Mouse (Mus musculus) intestine, embryonic 15.5 days (tissue): ENCODE measurements around the gene Ttc28. TPM values are rescaled to one million over a fixed set of nuclear protein-coding genes. Genes with fewer than 3 reads are reported as not detected.
A peak's percentile ranks its signal among the peaks of the same experiment; 100 is the strongest.

ENCODE experiments used
- ATAC-seq: fragments of 200-750 bp; cut with Nextera tagmentation; 2 replicates; pipeline ENCODE4 v1.8.0; 2017; ENCODE audit warnings: moderate TSS enrichment, moderate library complexity
- H3K27ac ChIP-seq: fragments of 300-500 bp; sonication (generic); 2 replicates; pipeline ENCODE4 v1.5.1; 2015; ENCODE audit warnings: mild to moderate bottlenecking, inconsistent platforms
- H3K27me3 ChIP-seq: fragments of 300-500 bp; sonication (generic); replicated peaks from 2 replicates; pipeline ENCODE4 v1.6.1; 2015; ENCODE audit warnings: inconsistent platforms
- H3K36me3 ChIP-seq: fragments of 300-500 bp; sonication (generic); 2 replicates; pipeline ENCODE4 v1.6.1; 2015; ENCODE audit warnings: inconsistent platforms
- H3K4me1 ChIP-seq: fragments of 300-500 bp; sonication (generic); replicated peaks from 2 replicates; pipeline ENCODE4 v1.6.1; 2015; ENCODE audit warnings: inconsistent platforms
- H3K4me2 ChIP-seq: fragments of 300-500 bp; sonication (generic); replicated peaks from 2 replicates; pipeline ENCODE4 v1.6.1; 2015; ENCODE audit warnings: mild to moderate bottlenecking, inconsistent platforms
- H3K4me3 ChIP-seq: fragments of 300-500 bp; sonication (generic); replicated peaks from 2 replicates; pipeline ENCODE4 v1.5.1; 2015; ENCODE audit warnings: inconsistent platforms
- H3K9ac ChIP-seq: fragments of 300-500 bp; sonication (generic); 2 replicates; pipeline ENCODE4 v1.6.1; 2015; ENCODE audit warnings: inconsistent platforms
- H3K9me3 ChIP-seq: fragments of 300-500 bp; sonication (generic); 2 replicates; pipeline ENCODE4 v1.6.1; 2016; ENCODE audit warnings: inconsistent platforms
- WGBS: fragments of 180-500 bp; shearing (Covaris S2); methylation state at CpG from one replicate; pipeline ENCODE4 v1.1.7; 2015; 5-methylcytosine and 5-hydroxymethylcytosine counted together
- polyA plus RNA-seq: library from polyadenylated mRNA; unstranded; fragments of >200 nt; fragmentation: Nextera tagmentation; extraction: Ambion mirVana; gene quantifications from 2 replicates; pipeline ENCODE4 v1.2.1, GENCODE M21; 2015

The Ttc28 gene
- polyA plus RNA-seq, 1 experiment from 2014 or later, result 6.9 TPM

GRCm38 (mm10) chr5:111120298-111120697, 240.7 kb downstream of the Ttc28 start:
- peaks cover 8% of the 10 kb centered on the region for H3K4me1 ChIP-seq
- no peaks in the 10 kb centered on the region for H3K27me3 ChIP-seq
- no peaks in the 10 kb centered on the region for H3K36me3 ChIP-seq
- H3K4me2 ChIP-seq, result no peak overlapping the region
- H3K27ac ChIP-seq, result no peak overlapping the region
- 74% methylated on average over 7 of the region's 7 CpGs for WGBS
- H3K4me3 ChIP-seq, result no peak overlapping the region
- H3K9ac ChIP-seq, result no peak overlapping the region
- ATAC-seq, result no peak
- no peaks in the 10 kb centered on the region for H3K9me3 ChIP-seq

GRCm38 (mm10) chr5:111120705-111121420, 241.3 kb downstream of the Ttc28 start:
- H3K27me3 ChIP-seq, result no peaks in the 10 kb centered on the region
- H3K9me3 ChIP-seq, result no peaks in the 10 kb centered on the region
- H3K4me1 ChIP-seq, result peaks cover 5% of the 10 kb centered on the region
- WGBS, result 65% methylated on average over 10 of the region's 10 CpGs
- no peaks in the 10 kb centered on the region for H3K36me3 ChIP-seq
- no peak for ATAC-seq
- H3K9ac ChIP-seq, result no peak overlapping the region
- no peak overlapping the region for H3K27ac ChIP-seq
- no peak overlapping the region for H3K4me3 ChIP-seq
- no peak overlapping the region for H3K4me2 ChIP-seq

- ATAC-seq, result peak; percentile 46; the same call in 1 of the 2 replicates
- no peaks in the 10 kb centered on the region for H3K9me3 ChIP-seq
- WGBS, result 66% methylated on average over 9 of the region's 9 CpGs
- H3K4me1 ChIP-seq, result peaks cover 5% of the 10 kb centered on the region
- no peak overlapping the region for H3K4me2 ChIP-seq
- no peak overlapping the region for H3K27ac ChIP-seq
- H3K4me3 ChIP-seq, result no peak overlapping the region
- H3K36me3 ChIP-seq, result no peaks in the 10 kb centered on the region
- no peaks in the 10 kb centered on the region for H3K27me3 ChIP-seq
- no peak overlapping the region for H3K9ac ChIP-seq
Observed at GRCm38 (mm10) chr5:111122332-111123049, 242.9 kb downstream of the Ttc28 start.

- no peak overlapping the region for H3K9ac ChIP-seq
- 71% methylated on average over 12 of the region's 12 CpGs for WGBS
- ATAC-seq, result no peak; the same call in 1 of the 2 replicates
- no peaks in the 10 kb centered on the region for H3K27me3 ChIP-seq
- no peak overlapping the region for H3K27ac ChIP-seq
- no peaks in the 10 kb centered on the region for H3K9me3 ChIP-seq
- no peak overlapping the region for H3K4me2 ChIP-seq
- peaks cover 10% of the 10 kb centered on the region for H3K4me1 ChIP-seq
- no peaks in the 10 kb centered on the region for H3K36me3 ChIP-seq
- no peak overlapping the region for H3K4me3 ChIP-seq
Observed at GRCm38 (mm10) chr5:111123050-111123746, 243.6 kb downstream of the Ttc28 start.

- no peak overlapping the region for H3K27ac ChIP-seq
- no peak overlapping the region for H3K4me2 ChIP-seq
- no peaks in the 10 kb centered on the region for H3K9me3 ChIP-seq
- H3K4me1 ChIP-seq, result peaks cover 14% of the 10 kb centered on the region
- ATAC-seq, result no peak
- no peak overlapping the region for H3K9ac ChIP-seq
- no peak overlapping the region for H3K4me3 ChIP-seq
- no peaks in the 10 kb centered on the region for H3K27me3 ChIP-seq
- 85% methylated on average over 7 of the region's 7 CpGs for WGBS
- H3K36me3 ChIP-seq, result no peaks in the 10 kb centered on the region
Observed at GRCm38 (mm10) chr5:111124620-111125200, 245.1 kb downstream of the Ttc28 start.

- no peak overlapping the region for H3K27ac ChIP-seq
- H3K9me3 ChIP-seq, result no peaks in the 10 kb centered on the region
- no peak for ATAC-seq
- peaks cover 14% of the 10 kb centered on the region for H3K4me1 ChIP-seq
- no peak overlapping the region for H3K9ac ChIP-seq
- 80% methylated on average over 12 of the region's 12 CpGs for WGBS
- H3K4me3 ChIP-seq, result no peak overlapping the region
- no peak overlapping the region for H3K4me2 ChIP-seq
- no peaks in the 10 kb centered on the region for H3K27me3 ChIP-seq
- H3K36me3 ChIP-seq, result no peaks in the 10 kb centered on the region
Observed at GRCm38 (mm10) chr5:111125746-111126145, 246.1 kb downstream of the Ttc28 start.

GRCm38 (mm10) chr5:111127786-111128185, 248.2 kb downstream of the Ttc28 start:
- Histone ChIP-seq H3K9me3 (no peaks in the 10 kb centered on the region), H3K36me3 (no peaks in the 10 kb centered on the region), H3K4me1 (peaks cover 9% of the 10 kb centered on the region), H3K9ac (no peak overlapping the region), H3K4me2 (no peak overlapping the region), H3K4me3 (no peak overlapping the region), H3K27ac (no peak overlapping the region), H3K27me3 (no peaks in the 10 kb centered on the region)
- WGBS, result 71% methylated on average over 5 of the region's 5 CpGs
- ATAC-seq, result no peak

- H3K4me1 ChIP-seq, result peaks cover 9% of the 10 kb centered on the region
- H3K4me3 ChIP-seq, result no peak overlapping the region
- H3K27ac ChIP-seq, result no peak overlapping the region
- no peak overlapping the region for H3K9ac ChIP-seq
- H3K4me2 ChIP-seq, result no peak overlapping the region
- WGBS, result 69% methylated on average over 8 of the region's 8 CpGs
- no peaks in the 10 kb centered on the region for H3K9me3 ChIP-seq
- H3K36me3 ChIP-seq, result no peaks in the 10 kb centered on the region
- ATAC-seq, result no peak
- no peaks in the 10 kb centered on the region for H3K27me3 ChIP-seq
Observed at GRCm38 (mm10) chr5:111130121-111130520, 250.5 kb downstream of the Ttc28 start.

GRCm38 (mm10) chr5:111131561-111131960, 252.0 kb downstream of the Ttc28 start:
- Histone ChIP-seq H3K9ac (no peak overlapping the region), H3K27ac (no peak overlapping the region), H3K4me3 (no peak overlapping the region), H3K27me3 (no peaks in the 10 kb centered on the region), H3K4me2 (no peak overlapping the region), H3K36me3 (no peaks in the 10 kb centered on the region), H3K4me1 (peaks cover 9% of the 10 kb centered on the region; the same call in 1 of the 2 replicates), H3K9me3 (no peaks in the 10 kb centered on the region)
- no peak for ATAC-seq
- WGBS, result 93% methylated on average over 18 of the region's 18 CpGs

GRCm38 (mm10) chr5:111133150-111133549, 253.5 kb downstream of the Ttc28 start:
- Histone ChIP-seq H3K4me1 (peaks cover 10% of the 10 kb centered on the region), H3K4me3 (no peak overlapping the region), H3K9me3 (no peaks in the 10 kb centered on the region), H3K4me2 (no peak overlapping the region), H3K36me3 (no peaks in the 10 kb centered on the region), H3K9ac (no peak overlapping the region), H3K27me3 (no peaks in the 10 kb centered on the region), H3K27ac (no peak overlapping the region)
- ATAC-seq, result no peak
- 95% methylated on average over 5 of the region's 5 CpGs for WGBS

- Histone ChIP-seq H3K9ac (no peak overlapping the region), H3K4me3 (no peak overlapping the region), H3K9me3 (no peaks in the 10 kb centered on the region), H3K27ac (no peak overlapping the region), H3K27me3 (no peaks in the 10 kb centered on the region), H3K4me2 (no peak overlapping the region), H3K36me3 (no peaks in the 10 kb centered on the region), H3K4me1 (peaks cover 10% of the 10 kb centered on the region)
- 87% methylated on average over 7 of the region's 7 CpGs for WGBS
- ATAC-seq, result no peak
Observed at GRCm38 (mm10) chr5:111133754-111134153, 254.2 kb downstream of the Ttc28 start.

- H3K4me3 ChIP-seq, result no peak overlapping the region
- H3K27ac ChIP-seq, result no peak overlapping the region
- 70% methylated on average over 6 of the region's 6 CpGs for WGBS
- no peaks in the 10 kb centered on the region for H3K9me3 ChIP-seq
- H3K27me3 ChIP-seq, result no peaks in the 10 kb centered on the region
- no peak for ATAC-seq
- no peak overlapping the region for H3K9ac ChIP-seq
- H3K4me2 ChIP-seq, result no peak overlapping the region
- no peaks in the 10 kb centered on the region for H3K36me3 ChIP-seq
- peaks cover 24% of the 10 kb centered on the region for H3K4me1 ChIP-seq
Observed at GRCm38 (mm10) chr5:111137283-111137682, 257.7 kb downstream of the Ttc28 start.
